Mouse (Mus musculus) embryonic fibroblast, embryonic 13.5 days (primary cell): ENCODE measurements at regions not wholly inside any gene's neighbourhood (a gene's known extent, or its start where the extent isn't known, plus 50 kb on each side); places are given as distances from the start of the nearest gene placed in this dataset.

ENCODE experiments used
- CTCF ChIP-seq: IDR thresholded peaks from 2 replicates; pipeline ENCODE4 v1.5.1; 2011; ENCODE audit warnings: mild to moderate bottlenecking, control low read depth, low read length, moderate library complexity, borderline replicate concordance; ENCODE audit not compliant: insufficient read depth
- POLR2A ChIP-seq: IDR thresholded peaks from 2 replicates; pipeline ENCODE4 v1.6.1; 2011; ENCODE audit warnings: low read depth, mild to moderate bottlenecking, control low read depth, low read length, moderate library complexity

GRCm38 (mm10) chr16:54983759-54984218, 314.0 kb downstream of the Zpld1 start:
- TF ChIP-seq CTCF: peak; percentile 79; the same call in 1 of the 2 replicates
- no peak for TF ChIP-seq POLR2A
